Mouse (Mus musculus) frontal cortex, postnatal 25 days (tissue): ENCODE results near the gene Grm4.

Experiments
- DNase-seq, 2 experiments: peaks; one replicate each; pipeline ENCODE4 v3.0.0; 2022; ENCODE audit warnings: low spot score in 2 of 2

Gene Grm4

GRCm38 (mm10) chr17:27488173-27488823 lies 32.9 kb downstream of the Grm4 start:
- DNase-seq = no peak

GRCm38 (mm10) chr17:27485940-27486339 lies 35.3 kb downstream of the Grm4 start:
- no peak for DNase-seq

- DNase-seq = no peak
Observed at GRCm38 (mm10) chr17:27483571-27483970, 37.6 kb downstream of the Grm4 start.

- DNase-seq = peak in 1 of 2 experiments; percentile 16
Observed at GRCm38 (mm10) chr17:27480143-27481103, 40.8 kb downstream of the Grm4 start.

GRCm38 (mm10) chr17:27475650-27476049 lies 45.6 kb downstream of the Grm4 start:
- no peak for DNase-seq

- DNase-seq = no peak
Observed at GRCm38 (mm10) chr17:27466620-27467019, 54.6 kb downstream of the Grm4 start.

GRCm38 (mm10) chr17:27465924-27466323 lies 55.3 kb downstream of the Grm4 start:
- no peak for DNase-seq

- DNase-seq = no peak
Observed at GRCm38 (mm10) chr17:27464327-27464962, 56.8 kb downstream of the Grm4 start.

GRCm38 (mm10) chr17:27459979-27460378 lies 61.2 kb downstream of the Grm4 start:
- DNase-seq = no peak

- no peak for DNase-seq
Observed at GRCm38 (mm10) chr17:27459241-27459640, 62.0 kb downstream of the Grm4 start.

GRCm38 (mm10) chr17:27457863-27458494 lies 63.2 kb downstream of the Grm4 start:
- no peak for DNase-seq

- no peak for DNase-seq
Observed at GRCm38 (mm10) chr17:27457038-27457577, 64.1 kb downstream of the Grm4 start.

GRCm38 (mm10) chr17:27456364-27456763 lies 64.8 kb downstream of the Grm4 start:
- DNase-seq = no peak

GRCm38 (mm10) chr17:27455012-27455784 lies 66.0 kb downstream of the Grm4 start:
- no peak for DNase-seq

GRCm38 (mm10) chr17:27454396-27454795 lies 66.8 kb downstream of the Grm4 start:
- DNase-seq = no peak

GRCm38 (mm10) chr17:27453045-27453444 lies 68.2 kb downstream of the Grm4 start:
- DNase-seq = no peak

- no peak for DNase-seq
Observed at GRCm38 (mm10) chr17:27451787-27452186, 69.4 kb downstream of the Grm4 start.

GRCm38 (mm10) chr17:27451216-27451615 lies 70.0 kb downstream of the Grm4 start:
- DNase-seq = no peak

GRCm38 (mm10) chr17:27449757-27450330 lies 71.4 kb downstream of the Grm4 start:
- no peak for DNase-seq

- DNase-seq = no peak
Observed at GRCm38 (mm10) chr17:27448749-27449148, 72.5 kb downstream of the Grm4 start.
